Mouse (Mus musculus): Measurements from ENCODE around the gene Map1b.

Map1b gene

GRCm38 (mm10) chr13:99489998-99490397 is 26.3 kb downstream of the Map1b start:
- no peak for DNase-seq (ENCODE audit: low read depth, low spot score)

GRCm38 (mm10) chr13:99489175-99489574 is 27.2 kb downstream of the Map1b start:
- no peak for DNase-seq (ENCODE audit: low read depth, low spot score)

GRCm38 (mm10) chr13:99485861-99486260 is 30.5 kb downstream of the Map1b start:
- DNase-seq (ENCODE audit: low read depth, low spot score): no peak

- no peak for DNase-seq (ENCODE audit: low read depth, low spot score)
Measured at GRCm38 (mm10) chr13:99485331-99485733, 31.0 kb downstream of the Map1b start.

GRCm38 (mm10) chr13:99484905-99485304 is 31.4 kb downstream of the Map1b start:
- no peak for DNase-seq (ENCODE audit: low read depth, low spot score)

- DNase-seq (ENCODE audit: low read depth, low spot score): no peak
Measured at GRCm38 (mm10) chr13:99483433-99483832, 32.9 kb downstream of the Map1b start.

- DNase-seq (ENCODE audit: low read depth, low spot score): no peak
Measured at GRCm38 (mm10) chr13:99475488-99475887, 40.9 kb downstream of the Map1b start.

- no peak for DNase-seq (ENCODE audit: low read depth, low spot score)
Measured at GRCm38 (mm10) chr13:99475033-99475432, 41.3 kb downstream of the Map1b start.

- no peak for DNase-seq (ENCODE audit: low read depth, low spot score)
Measured at GRCm38 (mm10) chr13:99474108-99474507, 42.2 kb downstream of the Map1b start.

- no peak for DNase-seq (ENCODE audit: low read depth, low spot score)
Measured at GRCm38 (mm10) chr13:99472028-99472427, 44.3 kb downstream of the Map1b start.

- DNase-seq (ENCODE audit: low read depth, low spot score): no peak
Measured at GRCm38 (mm10) chr13:99470084-99470483, 46.3 kb downstream of the Map1b start.

GRCm38 (mm10) chr13:99468267-99468666 is 48.1 kb downstream of the Map1b start:
- DNase-seq (ENCODE audit: low read depth, low spot score): no peak

GRCm38 (mm10) chr13:99466811-99467315 is 49.5 kb downstream of the Map1b start:
- DNase-seq (ENCODE audit: low read depth, low spot score): no peak

GRCm38 (mm10) chr13:99466064-99466463 is 50.3 kb downstream of the Map1b start:
- DNase-seq (ENCODE audit: low read depth, low spot score): no peak

GRCm38 (mm10) chr13:99464551-99464950 is 51.8 kb downstream of the Map1b start:
- DNase-seq (ENCODE audit: low read depth, low spot score): no peak

GRCm38 (mm10) chr13:99461886-99462285 is 54.5 kb downstream of the Map1b start:
- DNase-seq (ENCODE audit: low read depth, low spot score): no peak

- no peak for DNase-seq (ENCODE audit: low read depth, low spot score)
Measured at GRCm38 (mm10) chr13:99459612-99460011, 56.7 kb downstream of the Map1b start.

GRCm38 (mm10) chr13:99458658-99459386 is 57.5 kb downstream of the Map1b start:
- no peak for DNase-seq (ENCODE audit: low read depth, low spot score)

GRCm38 (mm10) chr13:99454977-99455376 is 61.4 kb downstream of the Map1b start:
- no peak for DNase-seq (ENCODE audit: low read depth, low spot score)

GRCm38 (mm10) chr13:99452444-99452843 is 63.9 kb downstream of the Map1b start:
- no peak for DNase-seq (ENCODE audit: low read depth, low spot score)

- no peak for DNase-seq (ENCODE audit: low read depth, low spot score)
Measured at GRCm38 (mm10) chr13:99451276-99451675, 65.1 kb downstream of the Map1b start.

GRCm38 (mm10) chr13:99450766-99451165 is 65.6 kb downstream of the Map1b start:
- no peak for DNase-seq (ENCODE audit: low read depth, low spot score)

GRCm38 (mm10) chr13:99449547-99449946 is 66.8 kb downstream of the Map1b start:
- no peak for DNase-seq (ENCODE audit: low read depth, low spot score)

- no peak for DNase-seq (ENCODE audit: low read depth, low spot score)
Measured at GRCm38 (mm10) chr13:99448278-99448677, 68.1 kb downstream of the Map1b start.

Measured in CD4-positive, CD25-positive, alpha-beta regulatory T cell, adult 2 months (primary cell).